Mouse (Mus musculus): ENCODE measurements around the gene Sox11.

Sox11 gene

GRCm38 (mm10) chr12:27336801-27337200 lies 5.6 kb downstream of the Sox11 start:
- no peak for DNase-seq (ENCODE audit: low spot score in 2 of 2)

DNA sequence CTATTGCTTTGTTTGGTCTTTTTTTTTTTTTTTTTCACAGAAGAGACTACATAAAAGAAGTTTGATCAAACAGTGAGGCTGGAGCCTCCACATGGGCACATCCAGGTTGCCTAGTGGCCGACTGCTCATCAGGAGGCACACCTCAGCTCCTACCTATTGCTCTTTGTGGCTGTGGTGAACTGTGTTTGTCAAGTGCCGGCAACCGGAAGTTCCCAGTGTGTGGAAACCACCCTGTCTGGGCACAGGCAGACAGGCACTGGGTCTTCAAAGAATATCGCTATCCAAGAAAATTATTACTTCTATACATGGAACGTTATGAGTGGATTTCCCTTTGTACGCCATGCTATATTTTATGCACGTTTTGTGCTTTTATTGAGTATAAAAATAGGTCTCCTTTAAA lies 6.0 kb downstream of the Sox11 start:
- no peak for DNase-seq (ENCODE audit: low spot score in 2 of 2)

GRCm38 (mm10) chr12:27335356-27336055 lies 6.9 kb downstream of the Sox11 start:
- no peak for DNase-seq (ENCODE audit: low spot score in 2 of 2)

- no peak for DNase-seq (ENCODE audit: low spot score in 2 of 2)
These were observed 8.8 kb downstream of the Sox11 start for GRCm38 (mm10) chr12:27333590-27333989.

- DNase-seq (ENCODE audit: low spot score in 2 of 2): no peak
These were observed 19.0 kb downstream of the Sox11 start for GRCm38 (mm10) chr12:27323423-27323822.

DNA sequence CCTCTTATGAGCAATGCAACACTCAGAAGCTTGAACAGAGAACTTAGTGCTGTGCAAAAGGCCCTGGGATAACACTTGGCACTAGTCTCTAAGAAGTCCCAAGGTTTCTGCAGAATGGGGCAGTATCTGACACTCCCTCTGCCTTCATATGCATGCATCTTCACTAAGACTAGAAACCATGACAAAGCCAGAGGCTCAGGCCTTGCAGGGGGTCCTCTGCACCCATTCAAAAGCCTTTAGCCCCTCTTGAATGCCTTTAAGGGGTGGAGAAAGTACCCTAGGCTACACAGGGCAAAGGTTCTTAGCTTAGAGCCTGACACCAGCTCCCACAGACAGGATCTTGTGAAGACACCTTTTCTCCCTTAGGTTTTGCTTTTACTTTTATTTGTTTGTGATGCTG lies 21.7 kb downstream of the Sox11 start:
- DNase-seq (ENCODE audit: low spot score in 2 of 2): no peak

GRCm38 (mm10) chr12:27312985-27313384 lies 29.4 kb downstream of the Sox11 start:
- no peak for DNase-seq (ENCODE audit: low spot score in 2 of 2)

DNA sequence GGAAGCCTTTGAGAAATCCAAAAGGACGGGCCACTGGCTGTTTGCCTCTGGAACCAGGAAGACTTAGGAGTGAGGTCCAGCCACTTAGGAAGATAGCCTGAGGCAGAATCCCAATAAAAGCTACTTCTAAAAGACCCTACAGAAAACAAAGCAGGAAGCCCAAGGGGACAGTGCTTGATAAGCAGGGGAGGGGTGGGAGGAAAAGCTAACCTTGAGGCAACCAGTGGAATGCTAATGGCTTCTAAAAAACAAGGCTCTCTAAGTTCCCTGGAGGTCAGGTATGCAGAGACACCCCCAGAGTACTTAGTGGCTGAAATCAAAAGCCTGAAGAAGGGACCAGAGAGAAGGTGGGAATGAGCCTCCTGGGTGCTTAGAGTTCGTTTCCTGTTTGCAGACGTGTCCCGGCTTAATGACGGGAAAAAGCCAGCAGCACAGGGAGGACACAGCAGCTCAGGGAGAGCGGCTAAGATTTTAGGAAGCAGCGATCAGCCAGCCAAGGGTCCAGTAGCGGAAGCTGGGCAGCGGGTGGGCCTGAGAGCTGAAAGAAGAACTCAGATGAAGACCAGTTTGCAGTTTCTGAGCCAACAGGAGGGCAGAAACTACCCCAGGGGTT lies 30.4 kb downstream of the Sox11 start:
- DNase-seq (ENCODE audit: low spot score in 2 of 2): no peak

- DNase-seq (ENCODE audit: low spot score in 2 of 2): no peak
These were observed 31.0 kb downstream of the Sox11 start for GRCm38 (mm10) chr12:27311316-27311832.

GRCm38 (mm10) chr12:27310703-27311102 lies 31.7 kb downstream of the Sox11 start:
- no peak for DNase-seq (ENCODE audit: low spot score in 2 of 2)

DNA sequence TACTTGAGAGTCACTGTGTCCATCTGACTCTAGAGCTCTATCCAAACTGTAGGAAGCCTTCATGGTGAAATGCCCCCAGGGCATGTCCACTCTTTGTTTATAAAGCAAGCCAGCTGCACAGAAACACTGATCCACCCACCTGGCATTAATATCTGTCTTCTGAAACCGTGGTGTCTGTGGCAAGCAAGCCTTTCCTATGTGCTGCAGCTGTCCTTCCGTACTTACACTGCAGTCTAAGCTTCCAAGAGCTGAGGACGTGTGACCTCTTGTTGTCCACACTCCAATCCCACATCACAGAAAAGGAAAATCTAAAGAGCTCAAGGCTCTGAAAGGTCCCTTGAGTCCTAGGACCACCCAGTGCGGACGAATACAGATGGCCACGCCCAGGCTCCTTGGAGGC lies 32.4 kb downstream of the Sox11 start:
- no peak for DNase-seq (ENCODE audit: low spot score in 2 of 2)

GRCm38 (mm10) chr12:27304713-27305437 lies 37.5 kb downstream of the Sox11 start:
- DNase-seq (ENCODE audit: low spot score in 2 of 2): no peak

DNA sequence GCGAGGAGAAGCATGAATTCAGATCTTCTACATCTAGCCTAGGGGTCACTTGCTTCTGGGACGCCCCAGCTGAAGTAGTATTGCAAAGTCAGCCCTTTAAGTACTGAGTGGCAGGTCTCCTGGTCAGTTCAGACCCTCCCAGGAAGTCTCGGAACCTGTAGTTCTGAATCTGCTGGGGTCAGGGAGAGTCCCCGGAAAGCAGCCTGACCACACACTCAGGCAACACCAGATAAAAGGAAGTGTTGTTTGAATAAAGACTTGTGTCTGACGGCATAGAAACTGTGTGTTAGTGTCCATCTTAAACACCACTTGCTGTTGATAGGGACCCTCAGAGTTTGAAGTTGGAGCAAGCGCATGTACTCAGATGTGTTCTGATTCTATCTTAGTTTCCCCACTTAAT lies 39.2 kb downstream of the Sox11 start:
- DNase-seq (ENCODE audit: low spot score in 2 of 2): no peak

DNA sequence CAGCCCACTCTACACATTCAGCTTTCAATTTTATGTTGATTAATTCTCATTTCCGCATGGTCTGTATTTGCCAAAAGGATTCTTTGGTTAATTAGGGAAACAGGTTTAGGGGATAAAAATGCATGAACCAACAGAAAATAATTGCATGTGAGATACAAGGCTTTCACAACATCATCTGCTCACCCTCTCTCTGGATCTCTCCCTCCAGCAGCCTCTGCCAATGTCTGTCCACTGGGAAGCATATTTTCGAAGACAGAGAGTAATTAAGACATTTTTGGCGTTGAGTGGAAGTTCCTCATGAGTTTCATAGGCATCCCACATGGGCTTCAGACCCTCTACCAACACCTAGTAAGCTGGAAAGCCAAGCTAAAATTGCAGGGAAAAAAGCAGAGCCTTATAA lies 43.7 kb downstream of the Sox11 start:
- DNase-seq (ENCODE audit: low spot score in 2 of 2): no peak

GRCm38 (mm10) chr12:27294191-27294590 lies 48.2 kb downstream of the Sox11 start:
- no peak for DNase-seq (ENCODE audit: low spot score in 2 of 2)

DNA sequence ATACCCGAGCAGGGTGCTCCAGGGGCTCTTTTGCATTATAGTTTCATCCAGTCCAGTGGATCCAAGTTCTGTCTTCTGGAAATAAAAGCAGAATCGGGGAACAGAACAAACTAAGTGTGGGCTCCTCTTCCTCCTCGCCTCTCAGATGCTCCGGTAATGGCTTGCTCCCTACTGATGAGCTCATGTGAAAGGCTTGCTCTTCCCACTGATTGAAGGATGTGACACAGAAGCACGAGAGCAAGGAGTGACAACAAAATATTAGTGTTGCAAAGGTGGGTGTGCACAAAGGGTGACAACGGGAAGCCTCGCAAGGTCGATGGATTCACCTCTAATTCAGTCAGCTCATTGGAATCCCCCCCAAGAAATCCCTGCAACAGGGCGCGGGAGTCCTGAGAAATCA lies 48.6 kb downstream of the Sox11 start:
- no peak for DNase-seq (ENCODE audit: low spot score in 2 of 2)

DNA sequence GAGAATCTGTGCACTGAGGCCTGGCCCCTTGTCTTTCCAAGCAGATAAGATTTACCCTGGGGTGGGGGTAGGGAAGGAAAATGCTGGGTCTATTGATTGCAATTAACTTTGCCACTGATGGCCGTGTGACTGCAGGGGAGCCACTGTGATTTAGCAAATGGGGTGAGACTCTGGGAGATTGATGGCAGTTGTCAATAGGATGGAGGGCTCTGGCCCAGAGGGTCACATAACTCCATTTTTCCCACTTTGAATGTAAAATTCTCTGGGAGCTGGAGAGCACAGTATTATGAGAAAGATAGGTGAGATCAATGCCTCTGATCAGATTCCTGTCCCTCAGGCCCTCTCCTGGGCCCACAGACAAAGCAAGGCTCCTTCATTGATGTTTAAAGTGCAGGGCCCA lies 49.2 kb downstream of the Sox11 start:
- DNase-seq (ENCODE audit: low spot score in 2 of 2): no peak
